Mouse (Mus musculus): ENCODE data around the gene Kpna6.
"Not testable (repeated sequence)": the region's sequence is repeated elsewhere in the genome, so short reads cannot be mapped to it uniquely, and the experiment has no call there.

Gene Kpna6

GRCm38 (mm10) chr4:129672083-129672877, at the start of gene Kpna6:
Gene Kpna6 (minus strand): TSS chr4:129672767.
- DNase-seq: peak; percentile 93 to 95

DNA sequence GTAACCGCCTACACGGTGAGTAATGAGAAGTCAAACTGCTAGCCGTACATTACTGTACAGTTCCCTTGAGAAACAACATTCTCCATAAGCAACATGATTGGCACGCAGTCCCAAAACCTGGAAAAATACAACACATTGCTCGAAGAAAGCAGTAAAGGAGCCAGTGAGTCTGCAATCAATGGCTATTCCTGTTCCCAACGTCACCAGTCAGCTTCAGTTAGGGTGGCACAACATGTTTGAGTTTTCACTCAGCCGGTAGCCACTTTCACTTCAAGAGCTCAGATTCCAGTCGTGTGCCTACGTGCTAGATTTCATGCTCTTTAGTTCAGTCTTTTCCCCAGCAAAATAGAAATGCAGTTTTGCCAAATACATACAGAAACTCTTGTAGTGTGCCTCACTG, 43.7 kb upstream of the Kpna6 start:
- no peak for DNase-seq

- peak in 1 of 2 experiments; percentile 22 for DNase-seq
These were observed 37.0 kb upstream of the Kpna6 start for GRCm38 (mm10) chr4:129709486-129710129.

- no peak for DNase-seq
These were observed 34.2 kb upstream of the Kpna6 start for GRCm38 (mm10) chr4:129706750-129707149.

DNA sequence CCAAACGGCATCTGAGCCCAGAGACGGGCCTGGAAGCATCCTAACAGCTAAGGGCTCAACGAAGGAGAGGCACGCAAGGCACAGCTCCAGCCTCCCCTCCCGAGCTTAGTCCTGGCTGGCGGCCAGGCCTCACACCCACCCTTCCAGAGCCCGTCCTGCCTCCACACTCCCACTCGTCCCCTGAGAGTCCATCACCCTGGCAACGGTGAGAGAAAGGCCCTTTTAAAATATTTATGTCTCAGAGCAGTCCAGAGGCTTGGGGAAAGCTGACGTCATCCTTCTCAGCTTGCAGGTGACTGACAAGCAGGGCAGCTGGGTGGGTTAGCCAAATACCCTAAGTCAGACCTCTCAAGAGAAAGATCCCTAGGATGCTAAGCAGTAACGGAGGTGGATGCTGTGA, 29.9 kb upstream of the Kpna6 start:
- peak; percentile 69 to 82 for DNase-seq

DNA sequence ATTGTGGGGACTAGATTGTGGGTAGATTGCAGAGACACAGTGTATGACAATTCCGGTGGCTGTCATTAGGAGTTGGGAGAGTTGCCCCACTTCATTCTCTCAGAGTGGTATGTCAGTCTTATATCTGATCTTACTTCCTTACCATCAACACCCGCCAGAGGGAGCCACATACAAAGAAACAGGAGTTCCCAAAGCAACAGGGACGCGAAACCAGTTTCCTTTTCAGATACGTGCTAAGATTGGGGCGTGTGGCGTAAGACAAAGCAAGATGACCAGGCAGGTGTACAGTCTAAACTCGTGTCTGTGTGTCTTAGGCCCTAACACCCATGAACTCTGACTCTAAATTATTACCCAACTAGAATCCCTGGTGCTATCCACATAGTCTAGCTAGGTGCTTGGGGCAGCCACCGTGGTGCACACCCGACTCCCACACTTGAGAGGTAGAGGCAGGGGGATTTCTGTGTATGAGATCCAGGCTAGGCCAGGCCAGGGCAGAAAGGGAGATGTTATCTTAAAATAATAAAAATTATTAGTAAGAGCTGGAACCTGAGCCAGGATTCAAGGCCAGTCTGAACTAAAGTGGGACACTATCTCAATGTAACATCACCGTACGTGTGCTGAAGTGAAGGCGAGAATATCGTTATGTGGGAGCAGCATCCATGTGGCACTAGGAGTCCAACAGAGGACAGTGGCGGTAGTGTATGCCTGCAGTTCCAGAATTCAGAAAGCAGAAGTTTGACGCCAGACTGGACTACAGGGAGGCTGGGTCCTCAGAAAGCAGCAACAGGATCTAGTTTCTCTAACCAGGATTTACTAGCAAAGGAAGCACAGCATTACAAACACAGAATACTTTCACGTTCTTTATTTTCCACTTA, 29.2 kb upstream of the Kpna6 start:
- peak; percentile 93 to 94 for DNase-seq

DNA sequence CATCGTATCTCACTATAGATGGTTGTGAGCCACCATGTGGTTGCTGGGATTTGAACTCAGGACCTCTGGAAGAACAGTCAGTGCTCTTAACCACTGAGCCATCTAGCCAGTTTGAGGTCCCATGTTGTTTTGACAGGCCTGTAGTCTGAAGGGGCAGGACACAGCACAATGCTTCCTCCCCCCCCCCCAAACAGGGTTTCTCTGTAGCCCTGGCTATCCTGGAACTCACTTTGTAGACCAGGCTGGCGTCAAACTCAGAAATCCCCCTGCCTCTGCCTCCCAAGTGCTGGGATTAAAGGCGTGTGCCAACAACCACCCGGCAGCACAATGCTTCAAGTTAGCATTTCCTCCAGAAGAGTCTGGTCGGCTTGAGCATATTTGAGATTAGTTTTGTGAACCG, 28.1 kb upstream of the Kpna6 start:
- not testable (repeated sequence) for DNase-seq

DNA sequence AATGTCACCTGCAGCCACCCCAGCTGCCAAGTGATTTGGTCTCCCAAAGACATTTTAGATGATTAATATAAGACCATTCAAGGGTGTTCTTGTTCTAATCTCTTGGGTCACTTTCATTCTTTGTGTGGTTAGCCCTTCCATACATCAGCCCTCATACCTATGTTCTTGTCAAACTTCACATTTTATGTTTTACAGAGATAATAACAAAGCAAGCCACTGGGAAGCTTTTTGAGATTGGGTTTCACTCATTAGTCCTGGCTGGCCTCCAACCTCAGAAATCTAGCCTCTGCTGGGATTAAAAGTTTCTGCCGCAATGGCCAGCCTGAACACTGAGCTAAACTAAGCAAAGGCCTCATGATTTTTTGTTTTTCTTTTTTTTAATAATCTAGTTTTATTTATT, 27.6 kb upstream of the Kpna6 start:
- peak in 1 of 2 experiments; percentile 39 for DNase-seq

DNA sequence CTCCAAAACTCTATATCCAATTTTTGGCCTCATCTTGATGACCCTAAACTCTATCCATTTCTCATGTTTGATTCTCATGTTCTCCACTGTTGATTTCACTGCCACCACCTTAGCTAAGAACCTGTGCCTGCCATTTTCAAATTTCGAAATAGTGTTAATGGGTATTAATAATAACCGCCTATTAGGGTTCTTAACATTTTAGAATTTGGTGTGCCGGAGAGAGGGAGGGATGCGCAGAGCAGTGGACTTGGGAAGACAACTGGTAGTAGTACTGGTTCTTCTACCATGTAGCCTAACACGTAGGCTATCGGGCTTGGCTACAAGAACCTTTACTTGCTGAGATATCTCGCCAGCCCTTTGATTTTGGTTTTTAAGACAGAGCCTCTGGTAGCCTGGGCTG, 24.6 kb upstream of the Kpna6 start:
- no peak for DNase-seq

DNA sequence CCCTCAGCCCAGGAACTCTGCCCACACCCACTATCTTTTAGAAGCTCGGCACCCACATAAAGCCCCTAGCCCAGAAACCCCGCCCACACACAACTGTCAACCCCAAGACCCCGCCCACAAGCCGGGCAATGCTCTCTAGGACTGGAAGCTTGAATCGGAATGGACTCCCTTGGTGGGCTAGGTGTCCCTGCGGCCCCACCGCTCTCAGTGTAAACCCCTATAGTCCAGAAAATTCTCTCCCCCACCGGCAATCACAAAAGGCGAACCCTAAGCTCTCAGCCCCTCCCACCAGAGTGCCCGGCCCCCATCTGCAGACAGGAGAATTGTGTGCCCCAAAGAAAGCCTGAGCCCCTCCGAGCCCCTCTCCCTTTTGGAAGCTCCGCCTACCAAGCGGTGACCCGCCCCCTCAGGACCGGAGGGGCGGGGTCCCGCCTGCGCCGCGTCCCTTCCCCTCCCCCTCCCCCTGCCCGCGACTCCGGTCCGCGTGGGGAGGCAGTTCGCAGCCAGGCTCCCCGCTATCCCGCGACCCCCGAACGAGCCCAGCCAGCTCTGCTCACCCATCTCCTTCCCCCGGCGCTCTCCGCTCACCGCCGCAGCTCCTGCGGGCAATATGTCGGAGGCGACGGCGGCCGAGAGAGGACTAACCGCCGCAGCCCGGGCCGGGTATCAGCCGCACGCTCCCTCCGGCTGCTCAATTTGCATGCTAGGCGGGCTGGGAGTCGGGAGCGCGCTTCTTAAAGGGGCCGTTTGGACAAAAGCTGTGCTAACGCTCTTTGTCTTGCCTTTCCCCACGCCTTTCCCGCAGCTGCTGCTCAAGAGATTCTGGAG, 23.8 kb upstream of the Kpna6 start, which contains the start of gene Tmem39b:
Gene Tmem39b, minus strand, starts transcription at position 681 of the 828 bp plus-strand sequence.
- peak; percentile 93 to 95 for DNase-seq

- DNase-seq: no peak
These were observed 23.2 kb upstream of the Kpna6 start for GRCm38 (mm10) chr4:129695815-129696157.

GRCm38 (mm10) chr4:129684531-129684930, 12.0 kb upstream of the Kpna6 start:
- no peak for DNase-seq

DNA sequence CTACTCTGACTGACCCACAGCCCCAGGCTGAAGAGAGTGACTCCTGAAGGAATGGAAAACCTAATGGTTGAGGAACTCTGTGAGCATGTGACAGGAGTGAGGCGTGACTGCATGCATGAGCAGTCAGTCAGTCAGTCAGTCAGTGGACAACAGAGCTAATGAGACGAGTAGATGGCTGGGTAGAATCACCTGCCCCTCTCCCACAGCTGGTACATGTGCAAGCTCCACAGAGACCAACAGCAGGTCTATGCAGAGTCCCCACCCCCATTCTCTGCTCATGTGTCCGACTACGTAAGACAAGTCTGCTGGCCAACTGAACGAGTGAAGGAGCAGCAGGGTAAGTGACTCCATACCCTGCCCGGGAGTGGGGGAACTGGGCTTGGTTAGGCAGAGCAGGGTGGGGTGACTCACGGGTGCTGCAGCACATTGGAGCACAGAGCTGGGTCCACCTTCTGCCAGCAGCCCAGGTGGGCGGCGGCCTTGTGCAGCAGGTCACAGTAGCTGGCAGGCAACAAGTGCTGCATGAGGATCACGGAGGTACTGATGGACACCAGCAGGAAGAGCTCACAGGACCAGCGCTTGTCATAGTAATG, 11.4 kb upstream of the Kpna6 start:
- no peak for DNase-seq

DNA sequence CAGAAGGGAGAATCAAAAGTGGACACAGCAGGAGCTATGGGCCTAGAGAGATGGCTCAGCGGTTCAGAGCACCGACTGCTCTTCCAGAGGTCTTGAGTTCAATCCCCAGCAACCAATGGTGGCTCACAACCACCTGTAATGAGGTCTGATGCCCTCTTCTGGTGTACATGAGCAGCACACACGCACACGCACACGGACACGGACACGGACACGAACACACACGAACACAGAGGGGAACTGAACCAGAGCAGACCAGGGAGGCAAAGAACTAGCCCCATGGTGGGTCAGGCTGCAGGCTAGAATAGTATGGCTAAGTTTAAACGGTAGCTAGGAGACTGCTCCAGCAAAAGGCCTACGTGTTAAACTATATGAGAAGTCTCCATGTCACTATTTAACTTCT, 9.3 kb upstream of the Kpna6 start:
- no peak for DNase-seq

- DNase-seq: no peak
These were observed 397 bp upstream of the Kpna6 start for GRCm38 (mm10) chr4:129672878-129673449.

- DNase-seq: peak; percentile 69 to 71
These were observed 980 bp downstream of the Kpna6 start for GRCm38 (mm10) chr4:129671491-129672082.

GRCm38 (mm10) chr4:129662255-129662813, 10.2 kb downstream of the Kpna6 start:
- no peak for DNase-seq

DNA sequence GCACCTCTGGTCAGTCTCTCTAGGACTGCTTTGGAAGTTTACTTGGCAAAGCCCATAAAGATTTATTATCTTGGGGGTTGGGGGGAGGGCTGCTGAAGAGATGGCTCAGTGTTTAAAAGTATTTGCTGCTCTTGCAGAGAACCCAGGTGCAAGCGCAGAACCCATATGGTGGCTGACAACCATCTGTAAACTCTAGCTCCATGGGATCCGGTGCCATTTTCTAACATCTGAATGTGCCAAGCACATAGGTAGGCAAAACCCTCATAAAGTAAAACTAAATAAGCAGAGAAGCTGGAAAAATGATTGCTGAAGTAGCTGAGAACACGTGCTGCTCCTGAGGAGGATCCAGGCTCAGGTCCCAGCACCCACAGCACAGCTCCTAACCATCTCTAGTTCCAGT, 11.0 kb downstream of the Kpna6 start:
- DNase-seq: no peak

- DNase-seq: no peak
These were observed 17.8 kb downstream of the Kpna6 start for GRCm38 (mm10) chr4:129654770-129655169.

DNA sequence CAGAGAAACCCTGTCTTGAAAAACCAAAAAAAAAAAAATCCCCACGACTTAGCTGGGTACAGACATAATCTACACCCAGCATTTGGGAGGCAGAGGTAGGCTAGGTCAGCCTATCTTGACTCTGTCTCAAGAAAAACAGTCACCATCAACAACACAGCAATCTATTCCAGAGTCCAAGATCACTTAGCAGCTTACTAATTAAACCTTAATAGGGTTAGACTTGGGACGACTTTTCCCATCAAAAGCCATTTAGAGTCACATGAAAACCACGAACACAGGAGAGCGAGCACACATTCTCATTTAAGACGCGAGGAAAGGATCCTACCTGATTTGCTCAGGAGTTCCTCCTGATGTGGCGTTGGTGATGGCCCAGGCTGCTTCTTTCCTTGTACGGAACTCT, 22.2 kb downstream of the Kpna6 start:
- no peak for DNase-seq

- DNase-seq: no peak
These were observed 23.9 kb downstream of the Kpna6 start for GRCm38 (mm10) chr4:129648656-129649055.
